Mouse (Mus musculus) monocyte, adult 5-6 weeks (primary cell): ENCODE results near the gene Zscan2. TPM values are rescaled to one million over a fixed set of nuclear protein-coding genes. Genes with fewer than 3 reads are reported as not detected.

Experiments used
- ATAC-seq: fragments of 153-309, 156-312 bp; replicated peaks from 2 replicates; pipeline ENCODE4 v1.8.0; 2017; ENCODE audit warnings: mild to moderate bottlenecking; ENCODE audit not compliant: low TSS enrichment, insufficient number of reproducible peaks, severe bottlenecking, poor library complexity, low FRiP score
- total RNA-seq: library from RNA; stranded (forward); fragments of 200-1000, 200-491, 200-594 nt; gene quantifications from 3 replicates; pipeline ENCODE4 v1.2.3, GENCODE M21; 2017

The Zscan2 gene
- total RNA-seq, 1 experiment from 2014 or later, result 12.1 TPM

DNA sequence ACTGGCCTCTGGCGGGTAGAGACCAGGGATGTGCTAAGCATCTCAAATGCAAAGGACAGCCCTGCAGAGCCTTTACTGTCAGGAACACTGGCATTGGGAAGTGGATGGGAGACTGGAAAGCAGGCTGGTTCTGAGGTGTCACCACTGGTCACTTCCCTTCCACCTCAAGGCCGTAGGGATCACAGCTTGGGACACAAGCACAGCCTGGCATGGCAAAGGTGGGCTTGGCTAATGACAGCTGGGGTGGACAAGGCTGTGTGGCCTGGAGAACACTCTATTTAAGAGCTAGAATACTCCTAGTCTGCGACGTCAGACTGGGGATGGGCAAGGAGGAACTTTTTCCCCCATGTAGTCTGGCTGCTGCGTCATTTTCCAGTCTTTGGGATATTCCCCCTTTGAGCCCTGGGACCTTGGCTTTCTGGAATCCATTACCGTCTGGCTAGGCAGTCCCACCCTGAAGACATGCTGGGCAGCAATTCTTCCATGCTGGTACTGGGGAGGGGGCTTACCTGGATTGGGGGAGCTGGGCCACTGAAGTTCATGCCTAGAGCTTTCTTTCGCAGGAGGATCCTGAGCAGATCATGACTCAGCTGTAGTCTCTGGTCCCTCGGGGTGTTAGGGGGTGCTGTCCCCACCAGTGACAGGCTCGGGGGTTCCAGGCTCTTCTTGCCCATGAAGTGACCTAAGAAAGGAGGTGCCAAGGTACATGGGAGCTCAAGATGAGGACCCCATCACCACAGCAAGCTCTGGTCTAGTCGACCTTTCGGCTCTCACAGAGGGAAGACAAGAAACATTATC, 43.1 kb downstream of the Zscan2 start:
- ATAC-seq, result no peak

GRCm38 (mm10) chr7:80904921-80905515, 44.3 kb downstream of the Zscan2 start, which contains the start of gene Nmb:
Nmb (minus strand) TSS chr7:80905076.
- ATAC-seq, result no peak

- peak; percentile 31; the same call in 1 of the 2 replicates for ATAC-seq
These were observed 50.3 kb downstream of the Zscan2 start for GRCm38 (mm10) chr7:80911053-80911452.

DNA sequence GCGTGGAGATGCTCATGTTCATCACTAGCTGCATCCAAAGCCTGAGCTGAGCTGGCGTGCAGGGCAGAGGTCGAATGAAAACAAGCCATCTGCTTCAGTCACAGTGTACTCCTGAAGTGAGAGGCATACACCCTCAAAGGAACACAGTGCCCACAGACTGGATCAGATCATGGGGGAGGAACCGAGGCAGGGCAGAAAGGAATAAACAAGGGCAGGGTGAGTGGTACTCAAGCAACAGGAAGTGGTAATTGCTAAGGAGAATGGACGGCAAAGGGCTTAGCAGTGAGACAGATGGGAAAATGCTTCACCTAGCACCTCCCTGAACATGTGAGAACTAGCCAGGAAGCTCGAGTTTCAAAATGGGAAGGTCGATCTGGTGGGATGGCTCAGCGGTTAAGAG, 51.8 kb downstream of the Zscan2 start:
- no peak for ATAC-seq

GRCm38 (mm10) chr7:80917916-80918465, 57.3 kb downstream of the Zscan2 start:
- no peak for ATAC-seq

GRCm38 (mm10) chr7:80918982-80919646, 58.4 kb downstream of the Zscan2 start:
- peak; percentile 90 for ATAC-seq

- no peak for ATAC-seq
These were observed 58.9 kb downstream of the Zscan2 start for GRCm38 (mm10) chr7:80919647-80920008.

DNA sequence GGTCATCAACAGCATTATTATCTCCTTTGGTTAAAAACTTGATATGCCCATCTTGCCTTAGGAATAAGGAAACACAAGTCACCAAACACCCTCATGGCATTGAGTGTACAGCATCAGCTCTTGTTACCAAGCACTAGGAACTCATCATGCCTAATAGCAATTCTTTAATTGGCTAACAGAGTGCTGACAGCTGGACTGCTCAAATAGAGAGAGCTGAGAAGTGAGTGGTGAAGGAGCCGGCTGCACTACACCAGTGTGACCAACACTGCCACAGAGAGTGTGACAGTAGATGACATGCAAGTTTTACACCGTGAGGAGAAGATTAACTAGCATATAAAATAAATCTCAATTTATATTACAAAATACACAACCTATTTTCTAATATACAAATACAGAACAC, 62.4 kb downstream of the Zscan2 start:
- ATAC-seq, result no peak

Other genes starting within 250 kb of the Zscan2 start
- gene Crtc3, start 172.0 kb upstream of the Zscan2 start, total RNA-seq, result 15.6 to 23.1 TPM (median 18.1 TPM) in 3 replicates
- 598 to 656 TPM (median 610 TPM) in 3 replicates for gene Iqgap1, start 34.9 kb upstream of the Zscan2 start, total RNA-seq
- gene Wdr73, start 40.3 kb downstream of the Zscan2 start, total RNA-seq, result 6.9 to 25.2 TPM (median 10.8 TPM) in 3 replicates
- gene Nmb, start 44.2 kb downstream of the Zscan2 start, total RNA-seq, result 1.6 to 7.3 TPM (median 3.1 TPM) in 3 replicates
- 316 to 442 TPM (median 424 TPM) in 3 replicates for gene Sec11a, start 86.9 kb downstream of the Zscan2 start, total RNA-seq
- 24.9 to 45.0 TPM (median 31.7 TPM) in 3 replicates for gene Zfp592, start 132.8 kb downstream of the Zscan2 start, total RNA-seq
- 0.10 TPM in 1 of 3 replicates, not detected in the others for gene Alpk3, start 196.7 kb downstream of the Zscan2 start, total RNA-seq